Mouse (Mus musculus) lung, adult 2 months (tissue): ENCODE results near the gene Dscam.

ENCODE experiments used
- CTCF ChIP-seq: fragments of 200-500 bp; IDR thresholded peaks from 2 replicates; pipeline ENCODE4 v1.5.1; 2011; ENCODE audit warnings: mild to moderate bottlenecking, low read length, control low read depth; ENCODE audit not compliant: insufficient read depth
- POLR2A ChIP-seq: fragments of 200-500 bp; IDR thresholded peaks from 2 replicates; pipeline ENCODE4 v1.6.1; 2011; ENCODE audit warnings: low read depth, mild to moderate bottlenecking, control low read depth, low read length, borderline replicate concordance; ENCODE audit errors: extremely low read depth

DNA sequence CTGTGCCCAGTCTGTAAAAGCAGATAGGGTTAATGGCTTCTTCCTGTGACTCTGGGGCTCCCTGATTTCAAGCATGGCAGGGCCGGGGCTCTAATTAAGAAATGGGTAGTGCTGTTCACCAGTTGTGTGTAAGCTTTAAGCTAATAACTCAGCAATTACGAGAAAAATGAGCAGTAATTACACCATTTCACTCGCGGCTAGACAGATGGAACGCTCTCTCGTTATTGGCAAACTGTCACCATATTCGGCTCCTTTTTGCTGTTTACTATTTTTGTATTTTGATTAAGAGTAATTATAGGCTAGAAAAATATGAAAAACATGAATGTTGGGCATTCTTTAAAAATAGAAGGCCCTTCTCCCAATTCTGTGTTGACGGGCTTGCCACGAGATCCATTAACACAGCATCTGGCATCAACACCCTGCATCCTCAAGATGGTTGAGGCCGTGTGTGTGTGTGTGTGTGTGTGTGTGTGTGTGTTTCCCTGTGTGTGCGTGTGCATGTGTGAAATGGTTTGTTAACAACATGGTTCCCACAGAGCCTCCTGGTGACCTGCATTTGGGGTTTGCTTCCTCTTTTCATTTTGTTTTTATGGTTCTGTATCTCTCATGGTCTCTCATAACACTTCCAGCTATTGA lies 162.5 kb downstream of the Dscam start:
- TF ChIP-seq POLR2A (no peak), CTCF (no peak)
